In the genomic region with DNA sequence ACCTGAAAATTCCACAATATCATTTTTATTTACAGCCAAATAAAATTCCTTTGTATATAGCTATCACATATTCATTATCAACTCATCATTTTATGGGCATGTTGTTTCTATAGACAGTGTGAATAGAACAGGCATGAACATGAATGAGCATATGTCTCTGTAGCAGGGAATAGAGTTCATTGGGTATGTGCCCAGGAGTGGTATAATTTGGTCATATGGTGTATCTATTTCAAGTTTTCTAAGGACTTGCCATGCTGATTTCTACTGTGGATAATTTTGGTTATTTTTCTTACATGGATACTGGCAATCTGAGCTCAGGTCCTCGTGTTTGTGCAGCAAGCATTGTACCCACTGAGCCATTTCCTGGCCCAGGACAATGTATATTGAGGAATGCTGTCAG, we compare ENCODE assay signal across 18 mouse cellular contexts.
"Had no signal": no experiment of that assay in that cellular context is flagged by ENCODE, and none has a peak within 500 bp of the region (broad histone marks: within the 10 kb centered on the region; RNA-seq: fewer than 3 reads in every experiment).

No protein-coding gene starts in this region.

- H3K4me3 ChIP-seq: kidney, embryonic 15.5 days; limb, embryonic 10.5 days; limb, embryonic 13.5 days; liver, embryonic 12.5 days; liver, embryonic 15.5 days; lung, embryonic 15.5 days had no signal

- DNase-seq: kidney, adult 8-10 months; kidney, postnatal 10 days; kidney, postnatal 36 days; layer of hippocampus, postnatal 36 days; liver; lung, adult 18-20 months; lung, postnatal 10 days; lung, postnatal 36 days; midbrain, embryonic 14.5 days; thymus, adult 2 months; thymus, postnatal 25 days had no signal

- H3K4me2 ChIP-seq: kidney, embryonic 15.5 days; limb, embryonic 13.5 days; liver, embryonic 12.5 days; liver, embryonic 15.5 days; lung, embryonic 15.5 days; midbrain, embryonic 11.5 days had no signal

- H3K9me3 ChIP-seq: kidney, embryonic 15.5 days; limb, embryonic 10.5 days; limb, embryonic 13.5 days; liver, embryonic 12.5 days; liver, embryonic 15.5 days; lung, embryonic 15.5 days had no signal

- H3K27ac ChIP-seq: kidney, embryonic 15.5 days; limb, embryonic 10.5 days; limb, embryonic 13.5 days; liver, embryonic 12.5 days; liver, embryonic 15.5 days; lung, embryonic 15.5 days had no signal

- H3K4me1 ChIP-seq: kidney, embryonic 15.5 days; limb, embryonic 10.5 days; limb, embryonic 13.5 days; liver, embryonic 12.5 days; liver, embryonic 15.5 days; lung, embryonic 15.5 days had no signal

- H3K27me3 ChIP-seq: kidney, embryonic 15.5 days; limb, embryonic 13.5 days; liver, embryonic 12.5 days; liver, embryonic 15.5 days; lung, embryonic 15.5 days had no signal

- ATAC-seq: liver, embryonic 12.5 days had no signal

- H3K9ac ChIP-seq: kidney, embryonic 15.5 days; limb, embryonic 13.5 days; liver, embryonic 12.5 days; liver, embryonic 15.5 days; lung, embryonic 15.5 days had no signal

- H3K36me3 ChIP-seq: kidney, embryonic 15.5 days; limb, embryonic 10.5 days; limb, embryonic 13.5 days; liver, embryonic 12.5 days; liver, embryonic 15.5 days; lung, embryonic 15.5 days had no signal
